Mouse (Mus musculus) embryonic facial prominence, embryonic 10.5 days (tissue): ENCODE measurements around the gene Utp14b. TPM values are rescaled to one million over a fixed set of nuclear protein-coding genes. Genes with fewer than 3 reads are reported as not detected.

Experiments
- DNase-seq: peaks from one replicate; pipeline ENCODE4 v3.0.0-alpha.2; 2017; ENCODE audit warnings: low spot score
- H3K27ac ChIP-seq: fragments of 300-500 bp; sonication (generic); replicated peaks from 2 replicates; pipeline ENCODE4 v1.5.1; 2016; ENCODE audit warnings: mild to moderate bottlenecking
- H3K27me3 ChIP-seq: fragments of 300-500 bp; sonication (generic); replicated peaks from 2 replicates; pipeline ENCODE4 v1.6.1; 2016; ENCODE audit warnings: low read depth, mild to moderate bottlenecking; ENCODE audit not compliant: poor library complexity, severe bottlenecking
- H3K36me3 ChIP-seq: fragments of 300-500 bp; sonication (generic); replicated peaks from 2 replicates; pipeline ENCODE4 v1.6.1; 2016; ENCODE audit warnings: mild to moderate bottlenecking, moderate library complexity
- H3K4me1 ChIP-seq: fragments of 300-500 bp; sonication (generic); 2 replicates; pipeline ENCODE4 v1.6.1; 2016
- H3K4me3 ChIP-seq: fragments of 300-500 bp; sonication (generic); 2 replicates; pipeline ENCODE4 v1.5.1; 2016; ENCODE audit warnings: mild to moderate bottlenecking, moderate library complexity
- H3K9me3 ChIP-seq: fragments of 300-500 bp; sonication (generic); 2 replicates; pipeline ENCODE4 v1.6.1; 2016; ENCODE audit warnings: mild to moderate bottlenecking
- WGBS: fragments of 180-500 bp; shearing (Covaris S2); methylation state at CpG from one replicate; pipeline ENCODE4 v1.1.7; 2016; 5-methylcytosine and 5-hydroxymethylcytosine counted together
- polyA plus RNA-seq: library from polyadenylated mRNA; unstranded; fragments of >200 nt; fragmentation: Nextera tagmentation; extraction: Ambion mirVana; gene quantifications from 2 replicates; pipeline ENCODE4 v1.2.1, GENCODE M21; 2016

Utp14b gene
- polyA plus RNA-seq, 1 experiment from 2014 or later, result 4.8 TPM

GRCm38 (mm10) chr1:78657021-78657629, 713 bp upstream of the Utp14b start:
- Histone ChIP-seq H3K27me3 (no peaks in the 10 kb centered on the region), H3K4me3 (peak overlapping the region; percentile 98), H3K36me3 (no peaks in the 10 kb centered on the region), H3K27ac (peak overlapping the region; percentile 99), H3K9me3 (no peaks in the 10 kb centered on the region), H3K4me1 (peaks cover 60% of the 10 kb centered on the region)
- 31% methylated on average over 22 of the region's 22 CpGs for WGBS
- DNase-seq, result no peak

DNA sequence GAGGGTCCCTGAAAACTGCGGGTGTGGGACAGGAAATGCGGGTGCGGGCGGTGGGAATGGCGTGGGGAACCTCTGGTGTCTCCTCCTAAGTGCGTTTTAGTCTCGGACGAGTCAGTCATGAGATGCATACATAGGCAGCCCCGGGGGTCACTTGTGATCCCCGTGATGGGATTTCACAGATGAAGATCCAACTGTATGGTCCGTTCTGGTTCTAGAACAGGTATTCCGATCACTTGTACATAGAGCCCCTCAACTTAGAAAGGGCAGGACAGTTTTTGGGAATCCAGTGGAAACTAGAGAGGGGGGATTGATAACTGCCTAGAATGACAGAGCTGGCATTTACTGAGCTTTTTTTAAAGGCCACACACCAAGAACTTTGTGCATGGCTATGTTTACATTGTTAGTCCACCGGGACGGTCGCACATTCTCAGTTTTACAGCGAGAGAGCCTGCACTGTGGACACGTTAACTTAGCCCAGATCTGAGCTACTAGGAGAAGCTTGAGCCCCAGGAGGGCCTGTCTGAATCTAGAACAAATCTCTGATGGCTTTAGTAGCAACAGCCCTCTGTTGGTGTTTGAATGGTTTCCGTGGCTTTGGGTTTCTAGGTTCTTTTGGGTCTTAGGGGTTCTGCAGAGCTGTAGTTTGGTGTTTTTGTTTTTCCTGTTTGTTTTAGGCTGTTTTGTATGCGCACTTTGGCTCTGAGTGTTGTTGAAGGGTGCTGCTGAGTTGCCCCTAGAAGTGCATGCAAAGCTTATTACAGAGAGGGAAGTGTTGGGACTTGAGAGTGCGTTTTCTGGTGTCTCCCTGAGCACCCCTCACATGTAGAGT, 817 bp downstream of the Utp14b start:
- Histone ChIP-seq H3K4me3 (peak overlapping the region; percentile 98), H3K36me3 (peaks cover 4% of the 10 kb centered on the region; the same call in 1 of the 2 replicates), H3K27me3 (no peaks in the 10 kb centered on the region), H3K4me1 (peaks cover 60% of the 10 kb centered on the region), H3K9me3 (no peaks in the 10 kb centered on the region), H3K27ac (peak overlapping the region; percentile 99)
- peak; percentile 32 for DNase-seq
- 2% methylated on average over 20 of the region's 20 CpGs for WGBS

DNA sequence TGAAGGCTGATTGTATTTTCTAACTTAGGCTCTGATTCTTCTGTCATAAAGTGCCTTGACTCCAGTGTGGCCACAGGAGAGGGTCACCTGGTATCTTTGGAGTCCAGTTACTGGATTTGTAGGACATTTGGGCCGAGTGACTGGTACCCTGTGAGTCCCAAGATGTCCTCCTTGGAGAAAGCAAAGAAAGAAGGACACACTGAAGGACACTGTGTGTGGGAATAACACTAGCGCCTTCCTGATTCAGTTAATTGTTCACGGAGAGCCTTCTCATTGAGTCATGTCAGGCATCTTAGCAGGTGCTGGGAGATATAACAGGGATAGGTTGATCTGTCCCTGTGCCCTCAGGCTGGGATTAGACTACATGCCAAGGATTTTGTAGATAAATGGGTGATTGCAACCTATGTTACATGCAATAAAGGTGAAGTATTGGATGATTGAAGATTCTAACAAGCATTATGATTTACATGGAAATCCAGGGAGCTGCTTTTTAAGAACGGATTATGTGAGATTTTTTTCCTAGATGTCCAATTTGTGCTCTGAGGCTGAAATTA, 1.5 kb downstream of the Utp14b start:
- no peaks in the 10 kb centered on the region for H3K9me3 ChIP-seq
- H3K4me3 ChIP-seq, result peak overlapping the region; percentile 98
- H3K27ac ChIP-seq, result peak overlapping the region; percentile 99
- peak; percentile 15 for DNase-seq
- 51% methylated on average over 4 of the region's 4 CpGs for WGBS
- peaks cover 11% of the 10 kb centered on the region for H3K36me3 ChIP-seq
- H3K27me3 ChIP-seq, result no peaks in the 10 kb centered on the region
- H3K4me1 ChIP-seq, result peaks cover 60% of the 10 kb centered on the region

- H3K27me3 ChIP-seq, result no peaks in the 10 kb centered on the region
- H3K4me1 ChIP-seq, result peaks cover 24% of the 10 kb centered on the region
- H3K4me3 ChIP-seq, result no peak overlapping the region
- no peak for DNase-seq
- H3K9me3 ChIP-seq, result no peaks in the 10 kb centered on the region
- H3K27ac ChIP-seq, result no peak overlapping the region
- 90% methylated on average over 4 of the region's 4 CpGs for WGBS
- peaks cover 60% of the 10 kb centered on the region for H3K36me3 ChIP-seq
These were observed 6.5 kb downstream of the Utp14b start for GRCm38 (mm10) chr1:78664326-78664725.

DNA sequence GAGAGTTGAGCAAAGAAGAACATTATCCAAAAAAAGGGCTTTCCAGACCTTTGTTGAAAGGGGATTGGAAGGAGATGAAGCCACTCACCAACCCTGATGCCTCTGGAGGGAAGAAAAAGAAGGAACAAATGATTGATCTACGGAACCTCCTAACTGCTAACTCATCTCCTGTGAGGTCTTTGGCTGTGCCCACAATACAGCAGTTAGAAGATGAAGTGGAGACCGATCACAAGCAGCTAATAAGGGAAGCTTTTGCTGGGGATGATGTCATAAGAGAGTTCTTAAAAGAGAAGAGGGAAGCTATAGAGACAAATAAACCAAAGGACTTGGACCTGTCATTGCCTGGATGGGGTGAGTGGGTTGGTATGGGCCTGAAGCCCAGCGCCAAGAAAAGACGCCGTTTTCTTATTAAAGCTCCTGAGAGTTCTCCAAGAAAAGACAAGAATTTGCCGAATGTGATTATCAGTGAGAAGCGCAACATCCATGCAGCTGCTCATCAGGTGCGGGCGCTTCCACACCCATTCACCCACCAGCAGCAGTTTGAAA, 8.2 kb downstream of the Utp14b start:
- no peak overlapping the region for H3K27ac ChIP-seq
- H3K9me3 ChIP-seq, result no peaks in the 10 kb centered on the region
- peaks cover 67% of the 10 kb centered on the region for H3K36me3 ChIP-seq
- H3K27me3 ChIP-seq, result no peaks in the 10 kb centered on the region
- H3K4me1 ChIP-seq, result peaks cover 7% of the 10 kb centered on the region
- H3K4me3 ChIP-seq, result no peak overlapping the region
- 95% methylated on average over 9 of the region's 9 CpGs for WGBS
- no peak for DNase-seq

DNA sequence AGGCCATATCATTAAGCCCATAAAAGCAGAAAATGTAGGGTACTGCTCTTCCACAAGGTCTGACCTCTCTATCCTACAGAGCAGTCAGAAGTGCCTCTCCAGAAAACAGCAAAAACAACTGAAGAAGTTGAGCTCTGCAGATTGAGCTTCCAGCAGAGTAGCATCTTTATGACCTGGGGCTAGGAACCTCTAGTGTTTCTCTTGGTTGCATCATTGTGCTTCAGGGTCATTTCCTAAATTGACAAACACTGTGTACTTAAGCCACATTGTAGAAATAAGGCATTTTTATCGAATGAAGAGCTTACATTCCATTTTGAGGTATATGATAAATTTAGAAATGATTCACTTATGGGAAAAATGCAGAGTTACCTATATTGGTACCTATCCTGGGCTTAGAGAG, 8.7 kb downstream of the Utp14b start:
- WGBS, result 96% methylated on average over 1 of the region's 1 CpGs
- H3K4me1 ChIP-seq, result peaks cover 1% of the 10 kb centered on the region
- no peaks in the 10 kb centered on the region for H3K9me3 ChIP-seq
- no peak overlapping the region for H3K27ac ChIP-seq
- no peaks in the 10 kb centered on the region for H3K27me3 ChIP-seq
- no peak overlapping the region for H3K4me3 ChIP-seq
- no peak for DNase-seq
- peaks cover 67% of the 10 kb centered on the region for H3K36me3 ChIP-seq

DNA sequence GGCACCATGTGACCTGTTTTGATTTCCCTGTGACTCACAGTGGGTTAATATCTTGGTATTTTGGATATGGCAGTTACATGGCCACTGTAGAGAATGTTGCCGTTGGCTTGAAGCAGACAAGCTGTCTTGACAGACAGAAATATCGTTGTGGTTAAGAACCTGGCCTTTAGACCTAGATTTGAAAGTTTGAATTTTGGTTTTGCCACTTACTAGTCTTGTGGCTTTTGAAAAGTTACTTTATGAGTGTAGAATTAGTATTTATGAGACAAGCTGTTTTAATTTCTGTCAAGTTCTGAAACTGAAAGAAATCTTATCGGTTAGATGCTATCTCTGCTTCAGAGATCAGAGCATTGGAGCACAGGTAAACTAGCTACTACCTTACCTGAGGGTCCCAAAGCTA, 24.5 kb downstream of the Utp14b start:
- H3K9me3 ChIP-seq, result no peaks in the 10 kb centered on the region
- no peak overlapping the region for H3K4me3 ChIP-seq
- 93% methylated on average over 3 of the region's 3 CpGs for WGBS
- H3K4me1 ChIP-seq, result no peaks in the 10 kb centered on the region
- H3K36me3 ChIP-seq, result peaks cover 37% of the 10 kb centered on the region
- no peak for DNase-seq
- H3K27me3 ChIP-seq, result no peaks in the 10 kb centered on the region
- no peak overlapping the region for H3K27ac ChIP-seq

DNA sequence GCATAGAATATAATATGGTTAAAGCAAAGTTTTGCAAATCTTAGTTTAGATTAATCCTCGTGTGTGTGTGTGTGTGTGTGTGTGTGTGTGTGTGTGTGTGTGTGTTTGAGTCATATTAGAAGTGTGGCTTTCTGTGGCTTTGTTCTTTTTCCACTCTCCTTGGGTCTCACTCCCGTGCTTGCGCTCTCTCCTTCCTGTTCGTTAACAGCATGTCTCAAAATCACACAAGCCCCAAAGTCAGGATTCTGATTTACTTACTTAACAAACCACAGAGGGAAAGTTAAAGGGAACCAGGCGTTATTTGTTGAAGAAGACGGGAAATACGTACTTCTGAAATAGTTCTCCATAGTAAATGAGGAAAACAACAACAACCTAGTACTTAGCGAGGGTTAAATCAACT, 26.3 kb downstream of the Utp14b start:
- Histone ChIP-seq H3K36me3 (peaks cover 45% of the 10 kb centered on the region), H3K27me3 (no peaks in the 10 kb centered on the region), H3K4me3 (no peak overlapping the region), H3K4me1 (no peaks in the 10 kb centered on the region), H3K9me3 (no peaks in the 10 kb centered on the region), H3K27ac (no peak overlapping the region)
- no peak for DNase-seq
- WGBS, result 91% methylated on average over 8 of the region's 8 CpGs

- Histone ChIP-seq H3K4me1 (no peaks in the 10 kb centered on the region), H3K4me3 (no peak overlapping the region), H3K36me3 (peaks cover 60% of the 10 kb centered on the region), H3K27ac (no peak overlapping the region), H3K9me3 (no peaks in the 10 kb centered on the region), H3K27me3 (no peaks in the 10 kb centered on the region)
- no peak for DNase-seq
These were observed 29.0 kb downstream of the Utp14b start for GRCm38 (mm10) chr1:78686872-78687271.

GRCm38 (mm10) chr1:78688149-78688548, 30.3 kb downstream of the Utp14b start:
- no peaks in the 10 kb centered on the region for H3K4me1 ChIP-seq
- no peak overlapping the region for H3K4me3 ChIP-seq
- H3K27ac ChIP-seq, result no peak overlapping the region
- DNase-seq, result no peak
- H3K36me3 ChIP-seq, result peaks cover 60% of the 10 kb centered on the region
- no peaks in the 10 kb centered on the region for H3K9me3 ChIP-seq
- 91% methylated on average over 7 of the region's 7 CpGs for WGBS
- no peaks in the 10 kb centered on the region for H3K27me3 ChIP-seq

DNA sequence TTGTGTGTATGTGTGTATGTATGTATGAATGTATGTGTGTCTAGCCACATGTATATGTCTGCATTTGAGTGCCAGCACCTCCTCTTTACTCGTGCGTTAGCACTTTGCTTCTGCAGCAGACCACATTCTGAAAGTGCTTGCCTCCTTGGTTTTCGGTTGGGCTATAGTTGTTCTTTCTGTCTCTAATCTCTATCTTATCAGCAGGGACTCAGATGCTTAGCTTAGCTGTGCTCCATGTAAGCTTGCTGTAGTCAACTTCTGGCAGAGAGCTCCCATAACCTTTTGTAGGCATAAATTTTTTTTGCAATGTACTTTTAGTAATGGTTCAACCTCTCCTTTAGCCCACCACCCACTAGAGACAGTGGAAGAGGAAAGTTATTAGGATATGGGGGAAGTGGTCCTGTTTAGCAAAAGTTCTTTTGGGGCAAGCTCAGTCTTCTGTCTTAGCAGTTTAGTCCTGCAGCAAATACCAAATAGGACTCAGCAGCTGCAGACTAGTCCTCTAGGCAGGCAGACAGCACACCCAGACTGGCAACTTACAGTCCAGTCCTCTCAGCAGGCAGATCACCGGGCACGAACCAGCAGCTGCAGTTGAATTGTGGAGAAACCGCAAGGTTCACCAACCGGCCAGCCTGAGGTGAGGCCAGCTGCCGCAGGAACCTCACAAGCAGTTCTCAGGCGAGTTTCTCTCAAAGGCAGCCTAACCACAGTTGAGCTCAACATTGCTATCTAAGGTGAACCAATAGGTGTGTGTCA, 36.8 kb downstream of the Utp14b start:
- WGBS, result 91% methylated on average over 9 of the region's 9 CpGs
- Histone ChIP-seq H3K4me3 (no peak overlapping the region), H3K27me3 (no peaks in the 10 kb centered on the region), H3K36me3 (peaks cover 92% of the 10 kb centered on the region), H3K4me1 (no peaks in the 10 kb centered on the region), H3K27ac (no peak overlapping the region), H3K9me3 (no peaks in the 10 kb centered on the region)
- no peak for DNase-seq

DNA sequence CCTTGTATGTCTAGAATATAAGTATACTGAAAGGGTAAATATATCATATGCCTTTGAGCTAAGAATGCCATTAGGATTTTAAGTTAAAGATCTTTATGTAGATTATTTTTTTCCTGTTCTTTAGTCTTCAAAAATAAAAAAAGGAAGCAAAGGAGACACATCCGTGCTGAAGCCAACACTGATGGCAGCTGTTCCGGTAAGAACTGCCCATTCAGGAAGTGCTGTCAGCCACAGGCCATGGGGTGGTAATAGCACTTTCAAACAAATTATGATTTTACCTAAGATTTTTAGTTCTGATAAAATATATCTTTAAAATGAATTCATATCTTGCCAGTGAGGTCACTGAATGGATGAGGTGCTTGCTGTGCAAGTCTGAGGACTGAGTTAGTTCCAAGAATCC, 38.5 kb downstream of the Utp14b start:
- 93% methylated on average over 2 of the region's 2 CpGs for WGBS
- H3K27ac ChIP-seq, result no peak overlapping the region
- no peak for DNase-seq
- H3K9me3 ChIP-seq, result no peaks in the 10 kb centered on the region
- H3K4me3 ChIP-seq, result no peak overlapping the region
- H3K36me3 ChIP-seq, result peaks cover 96% of the 10 kb centered on the region
- no peaks in the 10 kb centered on the region for H3K4me1 ChIP-seq
- H3K27me3 ChIP-seq, result no peaks in the 10 kb centered on the region
